Mouse (Mus musculus): ENCODE results near the gene 1700013G24Rik. TPM values are rescaled to one million over a fixed set of nuclear protein-coding genes. Genes with fewer than 3 reads are reported as not detected.

1700013G24Rik gene
- polyA plus RNA-seq, 1 experiment from 2014 or later = not detected

DNA sequence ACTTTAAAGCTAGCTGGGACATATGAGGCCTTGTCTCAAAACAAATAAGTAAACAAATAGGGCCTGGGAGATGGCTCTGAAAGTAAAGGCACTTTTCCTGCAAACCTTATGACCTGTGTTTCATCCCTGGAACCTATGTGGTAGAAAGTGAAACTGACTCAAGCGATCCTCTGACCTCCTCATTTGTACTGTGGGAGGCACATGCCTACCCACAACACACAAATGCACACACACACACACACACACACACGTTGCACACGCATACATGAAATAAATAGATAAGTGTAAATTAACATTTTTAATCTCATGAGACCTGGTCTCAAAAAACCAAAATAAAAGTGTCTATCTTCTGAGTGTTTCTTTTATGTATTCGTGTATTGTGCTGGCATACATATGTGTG lies 7.2 kb upstream of the 1700013G24Rik start:
- TF ChIP-seq CTCF (IDR thresholded peaks at IDR 0.05; ENCODE audit: low read depth) = no peak
- Histone ChIP-seq H3K36me3 (ENCODE audit: control insufficient read depth, insufficient read depth) (no peaks in the 10 kb centered on the region), H3K4me1 (replicated peaks; ENCODE audit: control insufficient read depth, insufficient read depth, low read length) (no peaks in the 10 kb centered on the region), H3K27ac (ENCODE audit: low read depth, low read length) (no peak overlapping the region), H3K9ac (ENCODE audit: low read depth, low read length) (no peak overlapping the region), H3K27me3 (replicated peaks; ENCODE audit: control insufficient read depth, insufficient read depth, low read length) (no peaks in the 10 kb centered on the region), H3K4me2 (replicated peaks; ENCODE audit: low read depth) (no peak overlapping the region), H3K4me3 (ENCODE audit: low read depth, low read length) (no peak overlapping the region), H3K9me3 (ENCODE audit: control insufficient read depth) (no peaks in the 10 kb centered on the region)
- no peak for ATAC-seq
- 81% methylated on average over 4 of the region's 4 CpGs for WGBS

DNA sequence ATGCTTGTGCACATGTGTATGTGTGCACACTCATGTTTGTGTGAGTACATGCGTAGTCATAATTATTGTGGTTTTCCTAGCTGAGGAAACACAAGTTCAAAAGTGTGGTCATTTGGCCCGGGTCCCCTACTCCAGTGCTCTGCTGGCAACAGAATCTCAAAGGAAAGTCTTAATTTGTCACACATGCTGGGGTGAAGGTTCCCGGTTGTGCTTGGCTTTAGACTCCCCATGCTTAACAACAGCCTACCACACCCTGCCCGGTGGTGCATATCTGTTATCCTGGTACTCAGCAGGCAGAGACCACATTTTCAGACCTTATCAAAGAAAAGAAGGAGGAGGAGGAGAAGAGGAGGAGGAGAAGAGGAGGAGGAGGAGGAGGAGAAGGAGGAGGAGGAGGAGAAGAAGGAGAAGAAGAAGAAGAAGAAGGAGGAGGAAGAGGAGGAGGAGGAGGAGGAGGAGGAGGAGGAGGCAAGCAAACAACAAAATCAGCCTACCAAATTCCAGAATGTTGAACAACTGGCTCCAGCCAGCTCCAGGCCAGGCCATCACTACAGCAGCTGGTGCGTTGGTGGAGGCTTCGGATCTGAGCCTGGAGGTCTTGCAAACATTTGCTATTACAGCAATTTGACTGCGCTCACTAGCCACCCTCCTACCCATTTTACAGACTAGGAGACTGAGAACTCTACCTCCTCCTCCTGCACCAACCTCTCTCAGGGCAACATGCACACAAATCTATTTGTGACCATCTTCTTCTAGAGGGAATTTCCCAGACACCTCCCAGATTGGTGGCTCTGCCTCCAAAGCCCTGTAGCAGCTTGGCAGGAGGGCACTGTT lies 5.5 kb upstream of the 1700013G24Rik start:
- Histone ChIP-seq H3K4me1 (replicated peaks; ENCODE audit: control insufficient read depth, insufficient read depth, low read length) (no peaks in the 10 kb centered on the region), H3K4me3 (ENCODE audit: low read depth, low read length) (no peak overlapping the region), H3K27ac (ENCODE audit: low read depth, low read length) (no peak overlapping the region), H3K36me3 (ENCODE audit: control insufficient read depth, insufficient read depth) (no peaks in the 10 kb centered on the region), H3K27me3 (replicated peaks; ENCODE audit: control insufficient read depth, insufficient read depth, low read length) (no peaks in the 10 kb centered on the region), H3K9ac (ENCODE audit: low read depth, low read length) (no peak overlapping the region), H3K4me2 (replicated peaks; ENCODE audit: low read depth) (no peak overlapping the region), H3K9me3 (ENCODE audit: control insufficient read depth) (no peaks in the 10 kb centered on the region)
- no peak for ATAC-seq
- TF ChIP-seq CTCF (IDR thresholded peaks at IDR 0.05; ENCODE audit: low read depth) = no peak
- 56% methylated on average over 7 of the region's 7 CpGs for WGBS

DNA sequence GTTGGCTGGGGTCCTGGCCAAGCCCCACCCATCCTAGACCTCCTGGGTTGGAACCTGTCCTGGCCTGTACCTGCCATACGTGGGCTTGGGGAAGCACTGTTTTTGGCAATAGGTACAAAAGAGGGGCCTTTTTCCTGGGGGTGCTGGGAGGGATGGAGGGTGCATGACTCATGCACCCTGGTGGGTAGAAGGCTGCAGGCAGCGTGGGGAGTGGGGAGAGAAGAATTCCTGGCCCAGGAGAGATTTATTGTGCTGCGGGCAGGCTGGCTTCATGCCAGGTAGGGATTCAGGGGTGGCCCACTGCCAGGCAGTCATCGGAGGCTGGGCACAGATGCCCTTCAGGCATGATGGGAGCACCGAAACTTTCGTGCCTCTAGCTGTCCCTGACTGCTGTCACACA lies 4.9 kb upstream of the 1700013G24Rik start:
- 41% methylated on average over 6 of the region's 6 CpGs for WGBS
- Histone ChIP-seq H3K9me3 (ENCODE audit: control insufficient read depth) (no peaks in the 10 kb centered on the region), H3K36me3 (ENCODE audit: control insufficient read depth, insufficient read depth) (no peaks in the 10 kb centered on the region), H3K27me3 (replicated peaks; ENCODE audit: control insufficient read depth, insufficient read depth, low read length) (no peaks in the 10 kb centered on the region), H3K4me1 (replicated peaks; ENCODE audit: control insufficient read depth, insufficient read depth, low read length) (no peaks in the 10 kb centered on the region), H3K27ac (ENCODE audit: low read depth, low read length) (no peak overlapping the region), H3K4me3 (ENCODE audit: low read depth, low read length) (no peak overlapping the region), H3K4me2 (replicated peaks; ENCODE audit: low read depth) (no peak overlapping the region), H3K9ac (ENCODE audit: low read depth, low read length) (no peak overlapping the region)
- no peak for ATAC-seq
- no peak for TF ChIP-seq CTCF (IDR thresholded peaks at IDR 0.05; ENCODE audit: low read depth)

DNA sequence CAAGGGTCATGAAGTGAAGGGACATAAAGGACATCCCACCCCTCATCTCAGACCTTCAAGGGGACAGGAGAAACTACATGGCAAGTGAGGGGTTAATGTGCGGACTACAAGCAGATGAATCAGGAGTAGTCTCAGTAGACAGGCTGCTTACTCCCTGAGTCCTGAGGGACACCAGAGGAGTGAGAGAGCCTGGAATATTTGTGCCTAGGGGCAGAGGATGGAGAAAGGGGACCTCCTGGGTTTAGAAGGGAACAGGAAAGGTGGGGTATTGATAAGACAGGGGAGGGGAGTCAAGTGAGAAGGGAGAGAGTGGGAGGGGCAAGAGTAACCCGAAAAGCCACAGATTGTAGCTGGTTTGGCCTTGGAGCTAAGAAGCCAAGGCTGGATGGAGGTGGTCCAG lies 4.4 kb upstream of the 1700013G24Rik start:
- Histone ChIP-seq H3K4me3 (ENCODE audit: low read depth, low read length) (no peak overlapping the region), H3K4me1 (replicated peaks; ENCODE audit: control insufficient read depth, insufficient read depth, low read length) (no peaks in the 10 kb centered on the region), H3K9me3 (ENCODE audit: control insufficient read depth) (no peaks in the 10 kb centered on the region), H3K36me3 (ENCODE audit: control insufficient read depth, insufficient read depth) (no peaks in the 10 kb centered on the region), H3K27me3 (replicated peaks; ENCODE audit: control insufficient read depth, insufficient read depth, low read length) (no peaks in the 10 kb centered on the region), H3K4me2 (replicated peaks; ENCODE audit: low read depth) (no peak overlapping the region), H3K9ac (ENCODE audit: low read depth, low read length) (no peak overlapping the region), H3K27ac (ENCODE audit: low read depth, low read length) (no peak overlapping the region)
- no peak for TF ChIP-seq CTCF (IDR thresholded peaks at IDR 0.05; ENCODE audit: low read depth)
- ATAC-seq = no peak
- 45% methylated on average over 2 of the region's 2 CpGs for WGBS

DNA sequence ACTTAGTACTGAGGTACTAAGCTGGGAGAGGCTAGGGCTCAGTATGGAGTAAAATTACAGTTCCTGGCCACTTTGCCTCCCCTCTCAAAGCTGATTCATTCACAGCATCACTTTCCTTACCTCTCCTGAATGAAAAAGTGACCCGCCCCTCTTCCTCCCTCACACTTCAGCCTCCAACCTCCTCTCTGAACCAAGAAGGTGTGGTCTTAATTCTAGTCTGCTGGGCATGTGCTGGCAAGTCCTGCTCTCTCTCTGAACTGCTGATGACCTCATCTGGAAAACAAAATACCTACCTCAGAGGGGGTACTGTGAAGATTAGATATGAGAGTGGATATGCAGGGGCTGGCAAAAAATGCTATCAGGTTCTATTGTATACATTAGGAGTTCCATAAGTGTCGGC lies 4.0 kb upstream of the 1700013G24Rik start:
- H3K4me2 ChIP-seq (replicated peaks; ENCODE audit: low read depth) = no peak overlapping the region
- no peak for ATAC-seq
- TF ChIP-seq CTCF (IDR thresholded peaks at IDR 0.05; ENCODE audit: low read depth) = no peak
- no peaks in the 10 kb centered on the region for H3K4me1 ChIP-seq (replicated peaks; ENCODE audit: control insufficient read depth, insufficient read depth, low read length)
- no peak overlapping the region for H3K27ac ChIP-seq (ENCODE audit: low read depth, low read length)
- H3K4me3 ChIP-seq (ENCODE audit: low read depth, low read length) = no peak overlapping the region
- no peaks in the 10 kb centered on the region for H3K27me3 ChIP-seq (replicated peaks; ENCODE audit: control insufficient read depth, insufficient read depth, low read length)
- no peak overlapping the region for H3K9ac ChIP-seq (ENCODE audit: low read depth, low read length)
- 47% methylated on average over 2 of the region's 2 CpGs for WGBS
- no peaks in the 10 kb centered on the region for H3K9me3 ChIP-seq (ENCODE audit: control insufficient read depth)
- H3K36me3 ChIP-seq (ENCODE audit: control insufficient read depth, insufficient read depth) = no peaks in the 10 kb centered on the region

DNA sequence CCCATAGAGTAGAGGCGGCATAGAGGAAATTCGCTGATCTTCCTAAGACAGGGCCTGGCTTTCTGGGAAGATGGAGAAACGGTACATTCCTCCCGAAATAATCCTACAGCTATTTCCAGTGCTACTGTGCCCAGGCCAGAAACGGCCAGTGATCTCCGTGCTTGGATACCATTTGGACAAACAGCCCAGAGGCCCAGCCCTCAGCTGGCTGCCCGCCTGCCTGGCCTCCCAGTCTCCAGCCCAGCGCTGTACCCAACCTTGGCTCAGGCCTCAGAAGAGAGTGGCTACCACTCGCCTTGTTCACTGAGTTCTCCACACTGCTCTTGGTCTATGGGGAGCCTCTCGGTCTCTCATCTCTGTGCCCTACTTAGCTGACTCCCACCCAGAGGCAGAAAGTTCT lies 3.4 kb upstream of the 1700013G24Rik start:
- no peak for ATAC-seq
- Histone ChIP-seq H3K27me3 (replicated peaks; ENCODE audit: control insufficient read depth, insufficient read depth, low read length) (no peaks in the 10 kb centered on the region), H3K9me3 (ENCODE audit: control insufficient read depth) (no peaks in the 10 kb centered on the region), H3K27ac (ENCODE audit: low read depth, low read length) (no peak overlapping the region), H3K4me1 (replicated peaks; ENCODE audit: control insufficient read depth, insufficient read depth, low read length) (no peaks in the 10 kb centered on the region), H3K4me2 (replicated peaks; ENCODE audit: low read depth) (no peak overlapping the region), H3K9ac (ENCODE audit: low read depth, low read length) (no peak overlapping the region), H3K36me3 (ENCODE audit: control insufficient read depth, insufficient read depth) (no peaks in the 10 kb centered on the region), H3K4me3 (ENCODE audit: low read depth, low read length) (no peak overlapping the region)
- WGBS = 83% methylated on average over 10 of the region's 10 CpGs
- no peak for TF ChIP-seq CTCF (IDR thresholded peaks at IDR 0.05; ENCODE audit: low read depth)

Measured in intestine, postnatal 0 days (tissue).